Mouse (Mus musculus) CH12.LX (cell line): ENCODE measurements around the gene Hoxa9. TPM values are rescaled to one million over a fixed set of nuclear protein-coding genes. Genes with fewer than 3 reads are reported as not detected.

Source experiments
- DNase-seq: peaks from one replicate; pipeline ENCODE4 v3.0.0-alpha.2; 2013; ENCODE audit errors: extremely low read depth
- H3K27ac ChIP-seq: 2 replicates; pipeline ENCODE4 v1.5.1; 2012; ENCODE audit warnings: low read depth, mild to moderate bottlenecking, control low read depth, moderate library complexity; ENCODE audit not compliant: insufficient read depth
- H3K27me3 ChIP-seq: replicated peaks from 2 replicates; pipeline ENCODE3; 2012; ENCODE audit warnings: inconsistent platforms
- H3K36me3 ChIP-seq, 2 experiments: replicated peaks in 1 of 2; 2 replicates each; pipeline versions ENCODE3 to v1.6.1; 2012; ENCODE audit warnings: inconsistent platforms in 1 of 2, low read length in 1 of 2, mild to moderate bottlenecking in 1 of 2, mixed read lengths in 1 of 2, moderate library complexity in 1 of 2; ENCODE audit not compliant: control insufficient read depth in 1 of 2, insufficient read depth in 1 of 2
- H3K4me1 ChIP-seq, 2 experiments: 2 replicates each; pipeline ENCODE4 v1.6.1; 2012; ENCODE audit warnings: inconsistent platforms in 1 of 2, moderate library complexity in 1 of 2; ENCODE audit not compliant: insufficient read depth in 2 of 2, control insufficient read depth in 1 of 2
- H3K4me2 ChIP-seq: 2 replicates; pipeline ENCODE4 v1.6.1; 2012; ENCODE audit warnings: low read depth, mild to moderate bottlenecking, control low read depth; ENCODE audit not compliant: poor library complexity, insufficient read depth, severe bottlenecking
- H3K4me3 ChIP-seq, 3 experiments: fragments of 150-350 bp in 1 of 3; sonication (generic) in 1 of 3; replicated peaks in 1 of 3; 2 replicates each; pipeline versions ENCODE3 to v1.5.1; 2011 to 2012; ENCODE audit warnings: low read depth in 2 of 3, low read length in 2 of 3, mild to moderate bottlenecking in 2 of 3, moderate library complexity in 2 of 3, control low read depth in 1 of 3, improper control_type of control experiment in 1 of 3, inconsistent platforms in 1 of 3, mixed read lengths in 1 of 3; ENCODE audit not compliant: poor library complexity in 1 of 3
- H3K79me2 ChIP-seq: replicated peaks from 2 replicates; pipeline ENCODE4 v1.6.1; 2012; ENCODE audit warnings: mild to moderate bottlenecking, moderate library complexity; ENCODE audit not compliant: control insufficient read depth, poor library complexity, insufficient read depth, severe bottlenecking; ENCODE audit errors: extremely low read depth
- H3K9ac ChIP-seq: 2 replicates; pipeline ENCODE4 v1.6.1; 2012; ENCODE audit warnings: low read depth, mild to moderate bottlenecking, control low read depth, moderate library complexity; ENCODE audit not compliant: insufficient read depth
- H3K9me3 ChIP-seq: replicated peaks from 2 replicates; pipeline ENCODE3; 2012; ENCODE audit warnings: low read length, inconsistent platforms, mixed read lengths
- CTCF ChIP-seq, 2 experiments: IDR thresholded peaks in 1 of 2; conservative IDR thresholded peaks in 1 of 2; 2 replicates each; pipeline ENCODE4 v1.5.1; 2011 to 2012; ENCODE audit warnings: low read depth in 2 of 2, low read length in 2 of 2, improper control_type of control experiment in 1 of 2, inconsistent platforms in 1 of 2, mild to moderate bottlenecking in 1 of 2, moderate library complexity in 1 of 2
- EP300 ChIP-seq: IDR thresholded peaks from 2 replicates; pipeline ENCODE4 v1.6.1; 2011; ENCODE audit warnings: low read length, improper control_type of control experiment
- ETS1 ChIP-seq: conservative IDR thresholded peaks from 2 replicates; pipeline ENCODE4 v1.6.1; 2012; ENCODE audit warnings: low read depth, mild to moderate bottlenecking, inconsistent platforms, low read length, improper control_type of control experiment, moderate library complexity
- GABPA ChIP-seq: IDR thresholded peaks from 2 replicates; pipeline ENCODE4 v1.6.1; 2012; ENCODE audit warnings: low read depth, low read length, improper control_type of control experiment, inconsistent platforms; ENCODE audit not compliant: insufficient replicate concordance
- IRF4 ChIP-seq: IDR thresholded peaks from 2 replicates; pipeline ENCODE4 v1.6.1; 2014; ENCODE audit warnings: low read depth, mild to moderate bottlenecking, inconsistent platforms, low read length, improper control_type of control experiment
- JUND ChIP-seq: conservative IDR thresholded peaks from 2 replicates; pipeline ENCODE4 v1.6.1; 2011; ENCODE audit warnings: low read depth, low read length, improper control_type of control experiment
- KAT2A ChIP-seq: IDR thresholded peaks from 2 replicates; pipeline ENCODE4 v1.6.1; 2012; ENCODE audit warnings: low read length, improper control_type of control experiment, inconsistent platforms; ENCODE audit not compliant: insufficient replicate concordance
- MAFK ChIP-seq: IDR thresholded peaks from 2 replicates; pipeline ENCODE4 v1.6.1; 2011; ENCODE audit warnings: low read length, improper control_type of control experiment; ENCODE audit not compliant: insufficient replicate concordance
- MAX ChIP-seq: IDR thresholded peaks from 2 replicates; pipeline ENCODE4 v1.6.1; 2011; ENCODE audit warnings: low read length, improper control_type of control experiment
- MAZ ChIP-seq: IDR thresholded peaks from 2 replicates; pipeline ENCODE4 v1.6.1; 2012; ENCODE audit warnings: low read depth, mild to moderate bottlenecking, inconsistent platforms, low read length, improper control_type of control experiment, moderate library complexity
- MEF2A ChIP-seq: IDR thresholded peaks from 2 replicates; pipeline ENCODE4 v1.6.1; 2014; ENCODE audit warnings: low read depth, mild to moderate bottlenecking, inconsistent platforms, low read length, improper control_type of control experiment, borderline replicate concordance
- MYC ChIP-seq: IDR thresholded peaks from 2 replicates; pipeline ENCODE4 v1.6.1; 2011; ENCODE audit warnings: low read depth, mild to moderate bottlenecking, improper control_type of control experiment, low read length
- POLR2AphosphoS2 ChIP-seq: IDR thresholded peaks from 2 replicates; pipeline ENCODE4 v1.6.1; 2011; ENCODE audit warnings: low read depth, low read length, improper control_type of control experiment
- RAD21 ChIP-seq: IDR thresholded peaks from 2 replicates; pipeline ENCODE4 v1.6.1; 2011; ENCODE audit warnings: low read depth, mild to moderate bottlenecking, low read length, improper control_type of control experiment, moderate library complexity
- RCOR1 ChIP-seq: conservative IDR thresholded peaks from 2 replicates; pipeline ENCODE4 v1.6.1; 2012; ENCODE audit warnings: low read depth, mild to moderate bottlenecking, inconsistent platforms, low read length, improper control_type of control experiment
- SIN3A ChIP-seq: IDR thresholded peaks from 2 replicates; pipeline ENCODE4 v1.6.1; 2012; ENCODE audit warnings: low read length, improper control_type of control experiment, inconsistent platforms
- SMC3 ChIP-seq: IDR thresholded peaks from 2 replicates; pipeline ENCODE4 v1.6.1; 2011; ENCODE audit warnings: low read depth, low read length, improper control_type of control experiment
- TBP ChIP-seq: conservative IDR thresholded peaks from 2 replicates; pipeline ENCODE4 v1.6.1; 2011; ENCODE audit warnings: low read depth, low read length, improper control_type of control experiment
- TCF12 ChIP-seq: IDR thresholded peaks from 2 replicates; pipeline ENCODE4 v1.6.1; 2014; ENCODE audit warnings: low read depth, mild to moderate bottlenecking, inconsistent platforms, low read length, improper control_type of control experiment
- UBTF ChIP-seq: IDR thresholded peaks from 2 replicates; pipeline ENCODE4 v1.6.1; 2012; ENCODE audit warnings: low read depth, mild to moderate bottlenecking, inconsistent platforms, low read length, improper control_type of control experiment, moderate library complexity
- USF2 ChIP-seq: conservative IDR thresholded peaks from 2 replicates; pipeline ENCODE4 v1.6.1; 2011; ENCODE audit warnings: low read depth, low read length, improper control_type of control experiment
- ZC3H11A ChIP-seq: IDR thresholded peaks from 2 replicates; pipeline ENCODE4 v1.6.1; 2012; ENCODE audit warnings: low read depth, mild to moderate bottlenecking, inconsistent platforms, low read length, improper control_type of control experiment
- ZKSCAN1 ChIP-seq: IDR thresholded peaks from 2 replicates; pipeline ENCODE4 v1.6.1; 2012; ENCODE audit warnings: low read depth, inconsistent platforms, low read length, improper control_type of control experiment, borderline replicate concordance
- ZMIZ1 ChIP-seq: IDR thresholded peaks from 2 replicates; pipeline ENCODE4 v1.6.1; 2012; ENCODE audit warnings: low read depth, mild to moderate bottlenecking, inconsistent platforms, low read length, improper control_type of control experiment
- dilution Hi-C: fragments of 300-500 bp; cut with MboI; formaldehyde crosslinking; loops from 2 replicates; pipeline ENCODE4 v1.14.3; 2020; ENCODE audit warnings: low sequenced_read_pairs; ENCODE audit not compliant: extremely low pct_unique_long_range_greater_than_20kb, extremely low pct_ligation_motif_present
- in situ Hi-C: fragments of 300-500 bp; cut with MboI; formaldehyde crosslinking; loops from 3 replicates; pipeline ENCODE4 v1.14.3; 2019; ENCODE audit warnings: low sequenced_read_pairs, low pct_ligation_motif_present, low pct_unique_long_range_greater_than_20kb, mixed read lengths
- polyA plus RNA-seq: library from polyadenylated mRNA; unstranded; fragments of >175 nt; gene quantifications from 2 replicates; pipeline ENCODE4 v1.2.1, GENCODE M21; 2012; ENCODE audit warnings: low read depth; ENCODE audit not compliant: insufficient read length
- total RNA-seq, 2 experiments: library from RNA; depleted of rRNA; stranded (reverse); fragments of 300-350 nt in 1 of 2; fragments of >200 nt in 1 of 2; gene quantifications; 2 replicates each; pipeline ENCODE4 v1.2.3; 2012 to 2014

Hoxa9 gene
- total and polyA plus RNA-seq, 3 experiments: 0.30 to 0.47 (median 0.30) TPM

DNA sequence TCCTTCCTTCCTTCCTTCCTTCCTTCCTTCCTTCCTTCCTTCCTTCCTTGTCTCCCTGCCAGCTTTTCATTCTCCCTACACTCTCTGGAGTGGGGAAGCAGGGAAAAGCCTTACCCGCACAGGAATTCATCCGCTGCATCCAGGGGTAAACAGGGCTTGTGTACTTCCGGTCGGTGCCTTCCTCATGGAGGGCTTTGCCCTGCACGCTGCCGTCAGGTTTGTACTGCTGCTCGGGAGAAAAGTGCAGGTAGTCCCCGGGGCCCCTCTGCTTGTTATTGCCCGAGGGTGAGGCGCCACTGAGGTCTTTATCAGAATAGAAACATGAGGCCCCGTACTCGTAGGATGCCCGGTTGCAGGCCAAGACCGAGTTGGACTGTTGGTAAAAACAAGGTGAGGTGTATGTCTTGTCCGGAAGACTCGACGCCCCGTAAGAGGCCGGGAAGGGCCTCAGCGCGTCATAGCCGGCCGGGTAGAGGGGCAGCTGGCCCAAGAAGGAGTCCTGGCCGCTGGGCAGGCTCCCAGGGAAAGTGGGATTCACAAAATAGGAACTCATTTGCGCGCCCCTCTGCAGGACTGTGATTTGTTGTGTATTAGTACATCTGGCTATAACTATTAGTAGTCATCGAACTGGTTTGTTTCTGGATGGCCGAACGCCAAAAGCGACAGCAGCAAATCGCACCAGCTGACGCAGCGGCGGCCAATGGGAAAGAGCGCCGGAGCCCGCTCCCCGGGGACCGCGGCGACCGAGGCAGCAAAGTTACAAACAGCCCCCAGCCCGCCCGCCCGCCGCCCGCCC lies 22.6 kb downstream of the Hoxa9 start, which contains the start of gene Hoxa6:
TSS of gene Hoxa6 (minus strand) at position 651 of the 796 bp plus-strand sequence.
- H3K79me2 ChIP-seq: no peaks in the 10 kb centered on the region
- dilution Hi-C loops: no loop called here
- H3K4me3 ChIP-seq: no peak within 1 kb of the TSS
- H3K27ac ChIP-seq: no peak within 1 kb of the TSS
- TF ChIP-seq IRF4 (no peak), MAFK (no peak), KAT2A (no peak), MEF2A (no peak), RCOR1 (no peak), SMC3 (no peak), POLR2AphosphoS2 (no peak), SIN3A (no peak), JUND (no peak), ZC3H11A (no peak), ZKSCAN1 (no peak), USF2 (no peak), MYC (no peak), TBP (no peak), UBTF (no peak), EP300 (no peak), ZMIZ1 (no peak), ETS1 (no peak)
- no peak for DNase-seq
- peaks cover 2% of the 10 kb centered on the region for H3K27me3 ChIP-seq
- no peak within 1 kb of the TSS for H3K9ac ChIP-seq
- H3K36me3 ChIP-seq: peaks cover 23 to 45% of the 10 kb centered on the region in 2 experiments
- no peak within 1 kb of the TSS for H3K4me2 ChIP-seq
- peaks cover 54% of the 10 kb centered on the region for H3K9me3 ChIP-seq
- peaks cover 2 to 17% of the 10 kb centered on the region in 2 experiments; a peak in 2 of 4 replicates for H3K4me1 ChIP-seq
- in situ Hi-C loops: loop anchor here (25.0 kb wide), 1 partner anchor 196 kb away; the partner anchor contains the start of gene Skap2

- Histone ChIP-seq H3K9me3 (peaks cover 54% of the 10 kb centered on the region), H3K27me3 (peaks cover 2% of the 10 kb centered on the region), H3K36me3 (peaks cover 23 to 48% of the 10 kb centered on the region in 2 experiments), H3K27ac (no peak overlapping the region), H3K4me2 (no peak overlapping the region), H3K9ac (no peak overlapping the region), H3K79me2 (no peaks in the 10 kb centered on the region), H3K4me3 (no peak overlapping the region), H3K4me1 (peaks cover 2 to 15% of the 10 kb centered on the region in 2 experiments; a peak in 2 of 4 replicates)
- in situ Hi-C loops: loop anchor here (25.0 kb wide), 1 partner anchor 195 kb away; the partner anchor contains the start of gene Skap2
- DNase-seq: no peak
- dilution Hi-C loops: no loop called here
- TF ChIP-seq GABPA (no peak), UBTF (no peak), MAZ (no peak), EP300 (no peak), MAX (no peak), CTCF (conservative IDR thresholded peaks at IDR 0.05 in 1 of 2, IDR thresholded peaks at IDR 0.05 in 1 of 2; ENCODE audit: low read depth in 2 of 2, low read length in 2 of 2) (no peak), TCF12 (no peak), RAD21 (no peak)
Observed at GRCm38 (mm10) chr6:52207684-52207976, 23.3 kb downstream of the Hoxa9 start.
